Mouse (Mus musculus): Measurements from ENCODE around the gene Tmem115. TPM values are rescaled to one million over a fixed set of nuclear protein-coding genes. Genes with fewer than 3 reads are reported as not detected.
"Not testable (repeated sequence)": the region's sequence is repeated elsewhere in the genome, so short reads cannot be mapped to it uniquely, and the experiment has no call there.

Gene Tmem115
- polyA plus RNA-seq, 2 experiments from 2014 or later: 19.7 to 28.0 TPM

- ATAC-seq: peak; percentile 75
Observed at GRCm38 (mm10) chr9:107551117-107551889, 17.6 kb downstream of the Tmem115 start, which contains the start of gene Rassf1. Rassf1 (plus strand) TSS chr9:107551555.

DNA sequence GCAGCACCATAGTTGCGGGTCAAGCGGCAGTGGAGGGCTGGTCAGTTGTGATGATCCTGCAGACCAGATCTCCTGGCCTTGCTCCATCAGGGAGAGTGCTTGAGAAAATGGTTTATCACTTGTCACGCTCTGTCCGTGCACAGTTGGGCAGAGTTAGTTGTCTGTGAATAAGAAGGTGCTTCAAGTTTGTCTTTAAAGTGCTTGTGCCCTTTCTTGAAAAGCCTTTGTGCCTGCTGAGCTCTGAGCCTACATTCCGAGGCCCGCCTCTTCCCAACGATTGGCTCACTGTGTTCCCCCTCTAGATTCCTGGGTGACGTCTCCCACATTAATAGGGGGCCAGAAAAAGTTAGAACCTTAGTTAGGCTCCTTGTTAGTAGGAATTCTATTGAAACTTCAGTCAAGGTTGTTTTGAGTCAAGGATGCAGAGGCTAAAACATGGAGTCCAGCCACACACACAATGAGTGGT is 18.2 kb downstream of the Tmem115 start:
- ATAC-seq: no peak

- ATAC-seq: no peak
Observed at GRCm38 (mm10) chr9:107552690-107553393, 19.1 kb downstream of the Tmem115 start.

GRCm38 (mm10) chr9:107553541-107554318 is 20.0 kb downstream of the Tmem115 start:
- ATAC-seq: no peak

GRCm38 (mm10) chr9:107554319-107554825 is 20.6 kb downstream of the Tmem115 start:
- peak; percentile 83 for ATAC-seq

DNA sequence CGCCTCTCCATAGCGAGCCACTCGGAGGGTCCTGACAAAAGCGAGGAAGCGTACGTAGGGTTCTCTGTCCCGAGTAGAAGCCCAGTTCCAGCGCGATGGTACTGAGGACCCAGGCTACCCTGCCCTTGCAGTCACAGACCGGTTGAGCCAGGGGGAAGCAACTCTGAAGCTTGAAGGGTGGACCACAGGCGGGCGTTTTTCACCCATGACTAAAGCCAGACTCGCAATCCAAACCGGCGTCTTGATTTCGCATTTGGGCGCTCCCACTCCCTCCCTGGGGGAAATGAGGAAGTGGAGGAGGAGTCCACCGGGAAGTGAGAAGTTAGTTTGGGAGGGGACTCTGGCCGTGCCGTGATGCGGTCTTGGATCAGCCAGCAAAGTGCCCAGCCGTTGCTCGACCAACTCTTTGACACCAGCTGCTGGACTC is 21.3 kb downstream of the Tmem115 start:
- no peak for ATAC-seq

DNA sequence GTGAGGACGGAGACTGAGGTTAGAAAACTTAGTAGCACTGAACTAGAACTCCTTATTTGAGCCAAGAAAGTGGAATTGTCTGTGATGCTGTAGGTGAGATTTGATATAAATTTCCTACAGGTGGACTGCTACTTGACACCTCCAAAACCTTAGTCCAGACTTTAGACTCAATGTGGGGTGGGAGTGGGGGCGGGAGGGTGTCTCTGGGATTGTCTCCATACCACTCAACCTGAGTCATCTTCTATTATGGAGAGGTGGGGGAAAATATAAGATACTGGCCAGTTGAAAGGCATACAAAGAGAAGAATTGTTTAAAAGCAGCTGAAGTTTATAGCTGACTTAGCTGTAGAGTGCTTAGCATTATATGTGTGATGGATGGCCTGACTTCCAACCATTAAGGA is 22.0 kb downstream of the Tmem115 start:
- ATAC-seq: no peak

DNA sequence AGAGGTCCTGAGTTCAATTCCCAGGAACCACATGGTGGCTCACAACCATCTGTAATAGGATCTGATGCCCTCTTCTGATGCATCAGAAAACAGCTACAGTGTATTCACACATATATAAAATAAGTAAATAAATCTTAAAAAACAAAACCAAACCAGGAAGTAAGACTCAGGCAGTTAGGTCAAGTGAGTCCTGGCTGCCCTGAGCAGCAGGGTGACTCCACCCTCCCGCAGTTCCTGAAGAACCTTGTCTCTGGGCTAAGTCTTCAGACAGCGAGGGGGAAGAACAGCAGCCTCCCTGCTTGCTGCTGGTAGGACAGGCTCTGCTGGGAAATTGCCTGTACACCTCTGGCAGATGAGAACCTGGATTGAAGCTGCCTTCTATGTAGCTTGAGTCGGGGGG is 22.6 kb downstream of the Tmem115 start:
- ATAC-seq: no peak

- peak; percentile 97 for ATAC-seq
Observed at GRCm38 (mm10) chr9:107563029-107563581, 29.4 kb downstream of the Tmem115 start, which contains the start of gene Tusc2. Tusc2 (plus strand) TSS chr9:107563255.

GRCm38 (mm10) chr9:107565556-107565955 is 31.8 kb downstream of the Tmem115 start:
- not testable (repeated sequence) for ATAC-seq

DNA sequence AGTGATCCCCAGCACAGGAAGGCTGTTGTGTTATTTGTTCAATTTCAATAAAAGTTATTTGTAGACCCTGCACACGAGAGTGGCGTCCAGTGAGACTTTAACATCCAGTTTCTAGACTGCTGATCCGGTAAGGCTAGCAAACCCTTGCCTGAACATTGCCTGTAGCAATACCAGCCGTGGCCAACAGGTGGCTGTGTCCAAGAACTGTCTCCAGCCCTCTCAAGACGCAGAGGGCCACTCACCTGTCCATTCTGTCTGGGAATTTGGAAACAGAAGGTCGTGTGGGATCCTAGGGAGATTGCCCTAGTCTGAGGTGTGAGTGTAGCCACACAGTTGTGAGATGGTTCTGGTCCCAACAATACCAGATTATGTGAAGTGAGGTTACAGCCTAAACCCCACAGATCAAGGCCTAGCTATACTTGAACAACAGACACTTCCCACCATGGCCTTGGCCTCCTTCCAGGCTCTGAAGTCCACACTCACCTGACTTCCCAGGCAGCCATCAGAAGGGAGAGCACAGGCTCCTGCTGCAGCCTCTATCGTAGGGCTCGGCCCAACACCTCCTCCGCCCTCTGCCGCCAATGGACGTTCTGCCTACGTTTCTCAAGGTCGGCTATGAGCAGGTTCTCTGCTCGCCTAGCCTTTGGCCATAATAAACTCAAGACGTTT is 32.4 kb downstream of the Tmem115 start:
- ATAC-seq: no peak

- no peak for ATAC-seq
Observed at GRCm38 (mm10) chr9:107566855-107567254, 33.1 kb downstream of the Tmem115 start.

GRCm38 (mm10) chr9:107567702-107568319 is 34.1 kb downstream of the Tmem115 start, which contains the start of gene Hyal2:
Hyal2 (plus strand) TSS chr9:107567945.
- ATAC-seq: no peak

- ATAC-seq: peak; percentile 92
Observed at GRCm38 (mm10) chr9:107568331-107569261, 34.9 kb downstream of the Tmem115 start.

- ATAC-seq: peak; percentile 5
Observed at GRCm38 (mm10) chr9:107569270-107569669, 35.5 kb downstream of the Tmem115 start.

DNA sequence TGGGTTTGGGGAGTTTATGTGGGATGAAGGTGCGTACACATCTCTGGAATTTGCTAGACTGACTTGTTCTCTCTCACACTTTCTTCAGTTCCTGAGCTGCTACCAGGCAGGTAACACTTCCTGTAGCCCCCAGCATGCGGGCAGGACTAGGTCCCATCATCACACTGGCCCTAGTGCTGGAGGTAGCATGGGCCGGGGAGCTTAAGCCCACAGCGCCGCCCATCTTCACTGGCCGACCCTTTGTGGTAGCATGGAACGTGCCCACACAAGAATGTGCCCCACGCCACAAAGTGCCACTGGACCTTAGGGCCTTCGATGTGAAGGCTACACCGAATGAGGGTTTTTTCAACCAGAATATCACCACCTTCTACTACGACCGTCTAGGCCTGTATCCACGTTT is 36.3 kb downstream of the Tmem115 start:
- ATAC-seq: no peak

DNA sequence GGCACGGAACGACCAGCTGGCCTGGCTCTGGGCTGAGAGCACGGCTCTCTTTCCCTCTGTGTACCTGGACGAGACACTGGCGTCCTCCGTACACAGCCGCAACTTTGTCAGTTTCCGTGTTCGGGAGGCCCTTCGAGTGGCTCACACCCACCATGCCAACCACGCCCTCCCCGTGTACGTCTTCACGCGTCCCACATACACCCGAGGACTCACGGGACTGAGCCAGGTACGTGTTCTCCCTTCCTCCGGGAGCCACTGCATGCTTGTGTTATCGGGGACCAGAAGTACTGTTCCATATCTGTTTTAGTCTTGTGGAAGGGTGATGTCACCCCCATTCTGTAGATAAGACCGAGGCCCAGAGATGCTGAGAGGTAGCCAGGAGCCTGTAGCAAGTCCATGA is 37.1 kb downstream of the Tmem115 start:
- ATAC-seq: no peak

GRCm38 (mm10) chr9:107571534-107572326 is 38.0 kb downstream of the Tmem115 start:
- no peak for ATAC-seq

DNA sequence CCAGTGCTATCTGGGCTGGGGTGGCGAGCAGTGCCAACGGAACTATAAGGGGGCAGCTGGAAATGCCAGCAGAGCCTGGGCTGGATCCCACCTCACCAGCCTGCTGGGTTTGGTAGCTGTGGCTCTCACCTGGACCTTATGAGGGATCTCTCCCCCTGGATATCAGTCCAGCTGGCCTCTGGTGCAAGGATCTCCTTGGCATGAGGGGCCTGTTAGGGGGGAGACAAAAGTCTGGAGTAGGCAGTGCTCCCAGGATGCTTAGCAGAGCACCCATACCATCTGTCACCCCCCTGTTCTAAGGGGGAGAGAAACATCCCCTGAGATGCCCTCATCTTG is 38.5 kb downstream of the Tmem115 start:
- no peak for ATAC-seq

All from CD4-positive, CD25-positive, alpha-beta regulatory T cell, adult 4 months (primary cell).